ENCODE assay signal across 9 mouse cellular contexts in genomic region chr12:107981231-107981630, GRCm38 (mm10). TPM values are rescaled to one million over a fixed set of nuclear protein-coding genes. Genes with fewer than 3 reads are reported as not detected.
DNase-seq lines count a peak whose midpoint lies in the region; ATAC-seq lines count a peak whose summit lies in the region.
"Had no signal": no experiment of that assay in that cellular context is flagged by ENCODE, and none has a peak within 500 bp of the region (broad histone marks: within the 10 kb centered on the region; RNA-seq: fewer than 3 reads in every experiment).

No protein-coding gene starts in this region.

- DNase-seq in kidney, adult 9 months, result no peak
- no peak for DNase-seq in forebrain, embryonic 10.5 days (ENCODE audit: extremely low spot score, low spot score)
- DNase-seq in intestine, embryonic 14.5 days (ENCODE audit: low spot score), result no peak
- DNase-seq in urinary bladder, postnatal 4 days (ENCODE audit: low spot score in 2 of 2), result no peak
- DNase-seq in thymus, adult 18-20 months, result no peak
- DNase-seq: heart, postnatal 14 days; lung, adult 18-20 months had no signal

- no peak for ATAC-seq in kidney, embryonic 16.5 days (ENCODE audit: low FRiP score, low TSS enrichment)
- no peak for ATAC-seq in intestine, embryonic 14.5 days (replicated peaks; ENCODE audit: low FRiP score, low TSS enrichment, low read depth)
- no peak for ATAC-seq in neural tube, embryonic 13.5 days (ENCODE audit: low read depth)

- no peaks in the 10 kb centered on the region for H3K36me3 ChIP-seq in kidney, embryonic 16.5 days (ENCODE audit: insufficient read depth, low read length)
- H3K36me3 ChIP-seq in forebrain, embryonic 10.5 days (replicated peaks), result peaks cover 15% of the 10 kb centered on the region; the same call in 1 of the 2 replicates
- no peaks in the 10 kb centered on the region for H3K36me3 ChIP-seq in intestine, embryonic 14.5 days (ENCODE audit: control insufficient read depth, insufficient read depth, low read length)
- no peaks in the 10 kb centered on the region; the same call in 1 of the 2 replicates for H3K36me3 ChIP-seq in neural tube, embryonic 13.5 days

- H3K4me2 ChIP-seq in kidney, embryonic 16.5 days (replicated peaks; ENCODE audit: low read depth, low read length), result peak overlapping the region; percentile 82
- peak overlapping the region; percentile 89; the same call in 1 of the 2 replicates for H3K4me2 ChIP-seq in intestine, embryonic 14.5 days (ENCODE audit: low read length)
- peak overlapping the region; percentile 76 for H3K4me2 ChIP-seq in neural tube, embryonic 13.5 days

- H3K27me3 ChIP-seq in kidney, embryonic 16.5 days (ENCODE audit: insufficient read depth, low read length), result no peaks in the 10 kb centered on the region; the same call in 1 of the 2 replicates
- H3K27me3 ChIP-seq in forebrain, embryonic 10.5 days (ENCODE audit: poor library complexity, severe bottlenecking), result peaks cover 79% of the 10 kb centered on the region
- H3K27me3 ChIP-seq in intestine, embryonic 14.5 days (replicated peaks; ENCODE audit: control insufficient read depth, insufficient read depth, low read length), result no peaks in the 10 kb centered on the region; the same call in 1 of the 2 replicates
- peaks cover 3% of the 10 kb centered on the region for H3K27me3 ChIP-seq in neural tube, embryonic 13.5 days

- peaks cover 50% of the 10 kb centered on the region for H3K4me1 ChIP-seq in kidney, embryonic 16.5 days (ENCODE audit: insufficient read depth, low read length)
- H3K4me1 ChIP-seq in forebrain, embryonic 10.5 days, result peaks cover 80% of the 10 kb centered on the region
- H3K4me1 ChIP-seq in intestine, embryonic 14.5 days (replicated peaks; ENCODE audit: control insufficient read depth, insufficient read depth, low read length), result peaks cover 42% of the 10 kb centered on the region
- H3K4me1 ChIP-seq in neural tube, embryonic 13.5 days (replicated peaks), result peaks cover 82% of the 10 kb centered on the region

- H3K27ac ChIP-seq in kidney, embryonic 16.5 days (ENCODE audit: low read length), result peak overlapping the region; percentile 96
- peak overlapping the region; percentile 98 for H3K27ac ChIP-seq in forebrain, embryonic 10.5 days
- no peak overlapping the region for H3K27ac ChIP-seq in intestine, embryonic 14.5 days (ENCODE audit: low read depth)
- no peak overlapping the region for H3K27ac ChIP-seq in neural tube, embryonic 13.5 days (replicated peaks)

- no peaks in the 10 kb centered on the region for H3K9me3 ChIP-seq in kidney, embryonic 16.5 days (ENCODE audit: low read length)
- H3K9me3 ChIP-seq in forebrain, embryonic 10.5 days, result no peaks in the 10 kb centered on the region
- no peaks in the 10 kb centered on the region for H3K9me3 ChIP-seq in intestine, embryonic 14.5 days (ENCODE audit: control insufficient read depth, low read length)
- no peaks in the 10 kb centered on the region for H3K9me3 ChIP-seq in neural tube, embryonic 13.5 days

- no peak overlapping the region for H3K4me3 ChIP-seq in kidney, embryonic 16.5 days (ENCODE audit: low read length)
- peak overlapping the region; percentile 53 for H3K4me3 ChIP-seq in forebrain, embryonic 10.5 days
- H3K4me3 ChIP-seq in intestine, embryonic 14.5 days (ENCODE audit: low read depth, low read length), result no peak overlapping the region
- peak overlapping the region; percentile 36; the same call in 1 of the 2 replicates for H3K4me3 ChIP-seq in neural tube, embryonic 13.5 days

- peak overlapping the region; percentile 75 for H3K9ac ChIP-seq in kidney, embryonic 16.5 days (replicated peaks; ENCODE audit: low read length)
- H3K9ac ChIP-seq in intestine, embryonic 14.5 days (ENCODE audit: low read length), result no peak overlapping the region
- no peak overlapping the region for H3K9ac ChIP-seq in neural tube, embryonic 13.5 days

- WGBS in kidney, embryonic 16.5 days, result 40% methylated on average over 6 of the region's 6 CpGs
- WGBS in forebrain, embryonic 10.5 days, result 21% methylated on average over 6 of the region's 6 CpGs
- 41% methylated on average over 6 of the region's 6 CpGs for WGBS in intestine, embryonic 14.5 days
- WGBS in neural tube, embryonic 13.5 days, result 16% methylated on average over 6 of the region's 6 CpGs

RNA-seq across cellular contexts. Expression of gene Bcl11b, which starts 22.2 kb away (rescaled TPM):
- polyA plus RNA-seq in kidney, embryonic 16.5 days (2015; fragmentation: Nextera tagmentation; extraction: Ambion mirVana), result 2.6 TPM in 2 replicates
- 3.4 and 5.5 TPM in 2 replicates for polyA plus RNA-seq in forebrain, embryonic 10.5 days (2016; fragmentation: Nextera tagmentation; extraction: Ambion mirVana)
- 8.3 and 8.8 TPM in 2 replicates for polyA plus RNA-seq in intestine, embryonic 14.5 days (2014; fragmentation: Nextera tagmentation; extraction: Ambion mirVana)
- polyA plus RNA-seq in neural tube, embryonic 13.5 days (2015; fragmentation: Nextera tagmentation; extraction: Ambion mirVana), result 33.5 and 34.9 TPM in 2 replicates

Comparison
In these comparisons a context has a peak if more than half of its experiments do, and no peak if none do; other contexts are left out.
1. H3K27ac ChIP-seq: peak in kidney, embryonic 16.5 days (single experiment) and forebrain, embryonic 10.5 days (single experiment); none in intestine, embryonic 14.5 days (single experiment) and neural tube, embryonic 13.5 days (single experiment).
2. H3K4me3 ChIP-seq: peak in forebrain, embryonic 10.5 days (single experiment) and neural tube, embryonic 13.5 days (single experiment); none in kidney, embryonic 16.5 days (single experiment) and intestine, embryonic 14.5 days (single experiment).
3. Peak in every context shown above with its lines, with median percentiles within 50 percentile points of each other: H3K4me2 ChIP-seq.